Mouse (Mus musculus) gastrocnemius, postnatal 4 days (tissue): ENCODE data around the gene Tmem108. TPM values are rescaled to one million over a fixed set of nuclear protein-coding genes. Genes with fewer than 3 reads are reported as not detected.

Experiments used
- DNase-seq, 2 experiments: peaks; one replicate each; pipeline ENCODE4 v3.0.0; 2021 to 2022; ENCODE audit warnings: low spot score in 2 of 2, mixed read lengths in 2 of 2
- total RNA-seq, 2 experiments: library from RNA; stranded (reverse); gene quantifications; 2 replicates each; pipeline ENCODE4 v1.2.3; 2021

Gene Tmem108
- total RNA-seq, 2 experiments from 2014 or later = 0.71 to 0.96 TPM

GRCm38 (mm10) chr9:103465293-103465692 is 296.3 kb downstream of the Tmem108 start:
- no peak for DNase-seq

- no peak for DNase-seq
Measured at GRCm38 (mm10) chr9:103463833-103464232, 297.8 kb downstream of the Tmem108 start.

- no peak for DNase-seq
Measured at GRCm38 (mm10) chr9:103459839-103460238, 301.8 kb downstream of the Tmem108 start.

- no peak for DNase-seq
Measured at GRCm38 (mm10) chr9:103459307-103459706, 302.3 kb downstream of the Tmem108 start.

GRCm38 (mm10) chr9:103449651-103450050 is 312.0 kb downstream of the Tmem108 start:
- DNase-seq = no peak

- no peak for DNase-seq
Measured at GRCm38 (mm10) chr9:103449092-103449491, 312.5 kb downstream of the Tmem108 start.

GRCm38 (mm10) chr9:103444656-103445055 is 317.0 kb downstream of the Tmem108 start:
- DNase-seq = no peak

- no peak for DNase-seq
Measured at GRCm38 (mm10) chr9:103443824-103444185, 317.8 kb downstream of the Tmem108 start.

GRCm38 (mm10) chr9:103443121-103443823 is 318.4 kb downstream of the Tmem108 start:
- no peak for DNase-seq

GRCm38 (mm10) chr9:103440597-103440996 is 321.0 kb downstream of the Tmem108 start:
- DNase-seq = no peak

GRCm38 (mm10) chr9:103437104-103437503 is 324.5 kb downstream of the Tmem108 start:
- DNase-seq = peak in 1 of 2 experiments; percentile 28

GRCm38 (mm10) chr9:103434116-103434515 is 327.5 kb downstream of the Tmem108 start:
- DNase-seq = no peak

Other genes with a start within 250 kb of the Tmem108 start
- gene Nphp3, start 240.7 kb upstream of the Tmem108 start, total RNA-seq = 1 to 10 TPM; 4.8 to 6.5 TPM